Mouse (Mus musculus) lung, adult 18-20 months (tissue): ENCODE data around the gene Adamtsl3.

Experiments
- DNase-seq, 2 experiments: peaks; one replicate each; pipeline ENCODE4 v3.0.0; 2022; ENCODE audit warnings: mixed read lengths in 2 of 2

Adamtsl3 gene

GRCm38 (mm10) chr7:82424281-82424680 lies 88.8 kb downstream of the Adamtsl3 start:
- no peak for DNase-seq

GRCm38 (mm10) chr7:82425374-82425773 lies 89.9 kb downstream of the Adamtsl3 start:
- DNase-seq: no peak

GRCm38 (mm10) chr7:82429447-82429846 lies 94.0 kb downstream of the Adamtsl3 start:
- no peak for DNase-seq

GRCm38 (mm10) chr7:82431572-82431971 lies 96.1 kb downstream of the Adamtsl3 start:
- no peak for DNase-seq

GRCm38 (mm10) chr7:82433226-82433625 lies 97.7 kb downstream of the Adamtsl3 start:
- no peak for DNase-seq

GRCm38 (mm10) chr7:82458376-82458775 lies 122.9 kb downstream of the Adamtsl3 start:
- no peak for DNase-seq

GRCm38 (mm10) chr7:82462921-82463523 lies 127.5 kb downstream of the Adamtsl3 start:
- DNase-seq: no peak

- DNase-seq: no peak
Measured at GRCm38 (mm10) chr7:82464364-82464763, 128.9 kb downstream of the Adamtsl3 start.

- no peak for DNase-seq
Measured at GRCm38 (mm10) chr7:82465437-82465836, 129.9 kb downstream of the Adamtsl3 start.

- no peak for DNase-seq
Measured at GRCm38 (mm10) chr7:82476441-82477221, 141.1 kb downstream of the Adamtsl3 start.

GRCm38 (mm10) chr7:82478461-82478860 lies 143.0 kb downstream of the Adamtsl3 start:
- DNase-seq: no peak

- DNase-seq: peak; percentile 26 to 50
Measured at GRCm38 (mm10) chr7:82478861-82479755, 143.6 kb downstream of the Adamtsl3 start.

- DNase-seq: no peak
Measured at GRCm38 (mm10) chr7:82483426-82483825, 147.9 kb downstream of the Adamtsl3 start.

- no peak for DNase-seq
Measured at GRCm38 (mm10) chr7:82484834-82485233, 149.3 kb downstream of the Adamtsl3 start.

- DNase-seq: no peak
Measured at GRCm38 (mm10) chr7:82485344-82485954, 150.0 kb downstream of the Adamtsl3 start.

GRCm38 (mm10) chr7:82491018-82491417 lies 155.5 kb downstream of the Adamtsl3 start:
- no peak for DNase-seq

- DNase-seq: no peak
Measured at GRCm38 (mm10) chr7:82492881-82493280, 157.4 kb downstream of the Adamtsl3 start.

- no peak for DNase-seq
Measured at GRCm38 (mm10) chr7:82494220-82494619, 158.7 kb downstream of the Adamtsl3 start.

- no peak for DNase-seq
Measured at GRCm38 (mm10) chr7:82497064-82497463, 161.6 kb downstream of the Adamtsl3 start.

GRCm38 (mm10) chr7:82501306-82501705 lies 165.8 kb downstream of the Adamtsl3 start:
- DNase-seq: no peak

- DNase-seq: peak in 1 of 2 experiments; percentile 15
Measured at GRCm38 (mm10) chr7:82502511-82502910, 167.0 kb downstream of the Adamtsl3 start.

- peak; percentile 39 to 44 for DNase-seq
Measured at GRCm38 (mm10) chr7:82504101-82504500, 168.6 kb downstream of the Adamtsl3 start.

GRCm38 (mm10) chr7:82530583-82530982 lies 195.1 kb downstream of the Adamtsl3 start:
- no peak for DNase-seq
